Mouse (Mus musculus): ENCODE measurements around the gene Eif4g1. TPM values are rescaled to one million over a fixed set of nuclear protein-coding genes. Genes with fewer than 3 reads are reported as not detected.
A peak's percentile ranks its signal among the peaks of the same experiment; 100 is the strongest.

Gene Eif4g1
- polyA plus RNA-seq, 1 experiment from 2014 or later: 124 TPM

DNA sequence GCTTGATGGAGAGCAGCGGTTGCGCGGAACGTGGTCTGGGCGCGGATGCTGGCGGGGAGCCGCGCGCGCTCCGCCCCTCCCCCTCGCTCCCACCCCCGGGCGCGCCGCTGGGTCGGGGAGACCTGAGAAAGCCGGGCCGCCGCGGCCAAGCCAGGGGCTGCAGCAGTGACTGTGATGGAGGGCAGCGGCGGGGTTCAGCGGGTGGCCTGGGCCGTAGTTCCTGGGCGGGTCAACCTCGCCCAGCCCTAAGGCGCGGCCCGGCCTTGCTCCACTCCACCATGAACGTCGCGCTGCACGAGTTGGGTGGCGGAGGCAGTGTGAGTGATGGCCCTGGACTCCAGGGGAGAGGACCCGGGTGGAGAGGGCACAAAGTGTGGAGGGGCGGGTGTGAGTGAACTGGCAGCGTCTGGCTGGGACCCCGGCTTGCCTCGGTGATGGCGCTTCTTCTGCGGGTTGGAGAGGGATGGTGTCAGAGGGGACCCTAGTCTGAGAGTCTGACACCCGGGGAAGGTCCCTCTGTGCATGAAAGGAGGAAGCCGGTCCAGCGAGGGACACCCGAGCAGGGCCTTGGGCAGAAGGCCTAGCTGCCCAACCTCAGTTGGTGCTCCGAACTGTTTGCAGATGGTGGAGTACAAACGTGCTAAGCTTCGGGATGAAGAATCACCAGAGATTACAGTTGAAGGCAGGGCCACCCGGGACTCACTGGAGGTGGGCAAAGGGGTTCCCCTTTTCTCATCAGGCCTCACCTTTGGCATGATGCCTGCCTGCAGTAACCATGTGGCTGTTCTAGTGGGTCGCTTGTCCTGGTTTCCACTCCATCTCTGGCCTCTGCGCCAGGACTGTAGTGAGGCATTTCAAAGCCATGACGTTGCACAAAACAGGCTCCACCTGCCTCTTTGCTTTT, 38.1 kb upstream of the Eif4g1 start, which contains the start of gene Ece2:
Gene Ece2, plus strand, starts transcription at position 98 of the 904 bp plus-strand sequence.
- 0 out of 2 replicates have a peak within 1 kb of the TSS, but pooled peaks have one; percentile 39 for H3K27ac ChIP-seq
- H3K9ac ChIP-seq: peak within 1 kb of the TSS; percentile 79
- peak; percentile 45 for DNase-seq (ENCODE audit: low spot score)
- H3K36me3 ChIP-seq (replicated peaks; ENCODE audit: control insufficient read depth, insufficient read depth): peaks cover 16% of the 10 kb centered on the region
- no peaks in the 10 kb centered on the region for H3K9me3 ChIP-seq (ENCODE audit: control insufficient read depth, low read length)
- peak within 1 kb of the TSS; percentile 96 for H3K4me2 ChIP-seq (replicated peaks)
- H3K4me3 ChIP-seq (replicated peaks; ENCODE audit: low read length): peak within 1 kb of the TSS; percentile 64
- H3K27me3 ChIP-seq (ENCODE audit: control insufficient read depth, insufficient read depth, low read length): no peaks in the 10 kb centered on the region
- WGBS: 6% methylated on average over 51 of the region's 54 CpGs
- peak; percentile 73 for ATAC-seq (ENCODE audit: low FRiP score)
- H3K4me1 ChIP-seq (replicated peaks; ENCODE audit: control insufficient read depth, insufficient read depth, low read length): peaks cover 7% of the 10 kb centered on the region; the same call in 1 of the 2 replicates

DNA sequence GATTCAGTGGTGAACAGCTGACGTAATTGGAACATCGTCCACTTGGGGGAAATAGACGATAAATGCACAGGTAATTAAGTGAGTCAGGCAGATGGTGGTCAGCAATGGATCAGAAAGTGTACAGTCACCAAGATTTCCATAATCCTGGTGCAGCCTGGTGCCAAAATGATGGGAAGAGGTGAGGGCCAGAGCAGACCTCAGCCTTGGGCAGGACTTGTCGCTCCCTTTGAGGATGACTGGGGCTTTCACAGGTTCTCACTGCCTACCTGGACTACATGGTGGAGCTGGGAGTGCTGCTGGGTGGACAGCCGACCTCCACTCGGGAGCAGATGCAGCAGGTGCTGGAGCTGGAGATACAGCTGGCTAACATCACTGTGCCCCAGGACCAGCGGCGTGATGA, 30.7 kb upstream of the Eif4g1 start:
- Histone ChIP-seq H3K9ac (no peak overlapping the region), H3K36me3 (replicated peaks; ENCODE audit: control insufficient read depth, insufficient read depth) (peaks cover 21% of the 10 kb centered on the region), H3K4me1 (replicated peaks; ENCODE audit: control insufficient read depth, insufficient read depth, low read length) (no peaks in the 10 kb centered on the region), H3K4me2 (replicated peaks) (no peak overlapping the region), H3K9me3 (ENCODE audit: control insufficient read depth, low read length) (no peaks in the 10 kb centered on the region), H3K4me3 (replicated peaks; ENCODE audit: low read length) (no peak overlapping the region), H3K27me3 (ENCODE audit: control insufficient read depth, insufficient read depth, low read length) (no peaks in the 10 kb centered on the region), H3K27ac (no peak overlapping the region)
- ATAC-seq (ENCODE audit: low FRiP score) (no peak), DNase-seq (ENCODE audit: low spot score) (no peak)
- WGBS: 82% methylated on average over 8 of the region's 8 CpGs

DNA sequence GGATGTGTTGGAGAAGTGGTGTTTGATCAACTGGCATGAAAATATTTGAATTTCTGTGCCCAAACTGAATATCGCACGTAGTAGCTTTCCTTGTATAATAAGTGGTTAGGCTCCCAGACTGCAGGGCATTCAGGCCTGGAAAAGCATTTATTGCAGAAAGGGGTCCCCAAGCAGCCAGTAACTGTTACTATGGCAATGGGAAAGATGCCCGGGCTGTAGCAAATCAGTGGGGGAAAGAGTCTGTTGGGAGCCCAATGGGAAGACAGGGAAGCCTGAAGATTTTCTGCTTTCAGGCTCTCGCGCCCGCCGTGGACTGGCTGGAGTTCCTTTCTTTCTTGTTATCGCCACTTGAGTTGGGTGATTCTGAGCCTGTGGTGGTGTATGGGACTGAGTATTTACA, 29.7 kb upstream of the Eif4g1 start:
- ATAC-seq (ENCODE audit: low FRiP score) (peak; percentile 47; the same call in 1 of the 2 replicates), DNase-seq (ENCODE audit: low spot score) (peak; percentile 40)
- Histone ChIP-seq H3K36me3 (replicated peaks; ENCODE audit: control insufficient read depth, insufficient read depth) (peaks cover 13% of the 10 kb centered on the region), H3K4me3 (replicated peaks; ENCODE audit: low read length) (no peak overlapping the region), H3K9ac (no peak overlapping the region), H3K4me1 (replicated peaks; ENCODE audit: control insufficient read depth, insufficient read depth, low read length) (no peaks in the 10 kb centered on the region), H3K27ac (0 out of 2 replicates have a peak overlapping the region, but pooled peaks have one; percentile 7), H3K27me3 (ENCODE audit: control insufficient read depth, insufficient read depth, low read length) (no peaks in the 10 kb centered on the region), H3K9me3 (ENCODE audit: control insufficient read depth, low read length) (no peaks in the 10 kb centered on the region), H3K4me2 (replicated peaks) (no peak overlapping the region)
- 68% methylated on average over 8 of the region's 8 CpGs for WGBS

DNA sequence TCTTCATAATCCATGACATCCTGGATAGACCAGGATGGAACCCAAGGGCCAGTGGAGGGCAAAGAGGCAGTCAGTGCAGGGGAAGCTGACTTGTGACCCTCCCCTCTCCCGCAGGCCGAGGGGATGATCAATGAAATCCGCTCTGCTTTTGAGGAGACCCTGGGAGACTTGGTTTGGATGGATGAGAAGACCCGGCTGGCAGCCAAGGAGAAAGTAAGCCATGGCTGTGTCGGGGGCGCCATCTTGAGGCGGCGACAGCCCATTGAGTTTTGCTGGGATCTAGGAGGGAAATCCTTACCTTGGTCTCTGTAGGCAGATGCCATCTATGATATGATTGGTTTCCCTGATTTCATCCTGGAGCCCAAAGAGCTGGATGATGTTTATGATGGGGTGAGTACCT, 26.0 kb upstream of the Eif4g1 start:
- no peaks in the 10 kb centered on the region for H3K27me3 ChIP-seq (ENCODE audit: control insufficient read depth, insufficient read depth, low read length)
- no peaks in the 10 kb centered on the region for H3K9me3 ChIP-seq (ENCODE audit: control insufficient read depth, low read length)
- no peaks in the 10 kb centered on the region for H3K4me1 ChIP-seq (replicated peaks; ENCODE audit: control insufficient read depth, insufficient read depth, low read length)
- H3K9ac ChIP-seq: no peak overlapping the region
- no peak overlapping the region for H3K27ac ChIP-seq
- ATAC-seq (ENCODE audit: low FRiP score): peak; percentile 52; the same call in 1 of the 2 replicates
- DNase-seq (ENCODE audit: low spot score): peak; percentile 76
- no peak overlapping the region for H3K4me3 ChIP-seq (replicated peaks; ENCODE audit: low read length)
- no peak overlapping the region for H3K4me2 ChIP-seq (replicated peaks)
- peaks cover 13% of the 10 kb centered on the region for H3K36me3 ChIP-seq (replicated peaks; ENCODE audit: control insufficient read depth, insufficient read depth)
- WGBS: 2% methylated on average over 8 of the region's 8 CpGs

DNA sequence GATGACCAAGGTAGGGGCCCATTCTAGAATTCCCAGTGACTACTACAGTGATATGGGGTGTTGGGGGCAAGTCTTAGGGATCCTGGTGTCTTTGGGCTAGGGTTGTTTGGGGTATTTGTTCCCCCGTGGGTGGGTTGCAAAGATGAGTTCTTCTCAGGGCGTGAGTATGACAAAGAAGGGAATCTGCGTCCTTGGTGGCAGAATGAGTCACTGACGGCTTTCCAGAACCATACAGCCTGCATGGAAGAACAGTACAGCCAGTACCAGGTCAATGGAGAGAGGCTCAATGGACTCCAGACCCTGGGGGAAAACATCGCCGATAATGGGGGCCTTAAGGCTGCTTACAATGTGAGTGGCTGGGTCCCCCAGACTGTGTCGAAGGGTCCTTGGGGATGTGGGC, 24.2 kb upstream of the Eif4g1 start:
- no peak overlapping the region for H3K9ac ChIP-seq
- no peak overlapping the region for H3K27ac ChIP-seq
- no peak overlapping the region for H3K4me2 ChIP-seq (replicated peaks)
- H3K4me3 ChIP-seq (replicated peaks; ENCODE audit: low read length): no peak overlapping the region
- no peaks in the 10 kb centered on the region for H3K4me1 ChIP-seq (replicated peaks; ENCODE audit: control insufficient read depth, insufficient read depth, low read length)
- 95% methylated on average over 7 of the region's 7 CpGs for WGBS
- H3K27me3 ChIP-seq (ENCODE audit: control insufficient read depth, insufficient read depth, low read length): no peaks in the 10 kb centered on the region
- no peak for ATAC-seq (ENCODE audit: low FRiP score)
- no peaks in the 10 kb centered on the region for H3K9me3 ChIP-seq (ENCODE audit: control insufficient read depth, low read length)
- peaks cover 8% of the 10 kb centered on the region; the same call in 1 of the 2 replicates for H3K36me3 ChIP-seq (replicated peaks; ENCODE audit: control insufficient read depth, insufficient read depth)
- DNase-seq (ENCODE audit: low spot score): no peak

DNA sequence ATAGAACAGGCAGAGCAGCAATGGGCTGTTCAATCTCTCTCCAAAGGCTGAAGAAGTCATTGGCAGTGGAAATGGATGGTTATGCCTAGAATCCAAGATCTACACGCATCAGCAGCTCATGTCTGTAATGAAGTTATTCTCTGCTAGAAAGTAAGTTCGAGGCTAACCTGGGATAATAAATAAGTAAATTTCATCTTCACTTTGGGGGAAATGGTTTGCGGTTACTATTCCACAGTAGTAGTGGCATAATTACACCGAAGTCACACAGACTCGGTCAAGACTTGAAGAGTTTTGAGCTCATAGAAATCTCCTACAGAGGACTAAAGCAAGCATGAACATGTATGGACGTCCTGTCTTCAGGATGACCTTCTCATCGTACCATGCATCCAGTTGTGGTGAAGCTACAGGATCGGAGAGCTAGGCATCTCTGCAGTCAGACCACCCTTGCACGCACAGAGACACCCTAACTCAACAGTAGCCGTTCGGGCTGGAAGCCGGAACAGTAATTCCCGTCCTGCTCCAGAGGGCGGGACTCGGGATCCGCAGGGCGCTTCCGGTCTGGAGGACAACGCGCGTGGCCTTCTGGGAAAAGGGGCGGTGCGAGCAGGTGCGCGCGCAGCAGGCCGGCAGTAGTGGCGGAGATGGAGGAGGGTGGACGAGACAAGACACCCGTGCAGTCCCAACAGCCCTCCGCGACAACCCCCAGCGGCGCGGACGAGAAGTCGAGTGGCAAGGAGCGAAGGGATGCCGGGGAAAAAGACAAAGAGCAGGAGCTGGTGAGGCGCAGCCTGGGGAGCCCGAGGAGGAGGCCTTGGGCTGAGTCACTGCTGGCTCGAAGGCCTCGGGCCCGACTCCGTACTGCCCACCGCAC, 16.8 kb upstream of the Eif4g1 start, which contains the start of gene Psmd2:
Gene Psmd2, plus strand, starts transcription at position 577 of the 871 bp plus-strand sequence.
- peak; percentile 97 for ATAC-seq (ENCODE audit: low FRiP score)
- peaks cover 19% of the 10 kb centered on the region for H3K4me1 ChIP-seq (replicated peaks; ENCODE audit: control insufficient read depth, insufficient read depth, low read length)
- H3K27ac ChIP-seq: peak within 1 kb of the TSS; percentile 87
- WGBS: 3% methylated on average over 46 of the region's 46 CpGs
- peak within 1 kb of the TSS; percentile 87 for H3K4me2 ChIP-seq (replicated peaks)
- no peaks in the 10 kb centered on the region for H3K9me3 ChIP-seq (ENCODE audit: control insufficient read depth, low read length)
- peak within 1 kb of the TSS; percentile 93 for H3K9ac ChIP-seq
- H3K4me3 ChIP-seq (replicated peaks; ENCODE audit: low read length): peak within 1 kb of the TSS; percentile 90
- H3K27me3 ChIP-seq (ENCODE audit: control insufficient read depth, insufficient read depth, low read length): no peaks in the 10 kb centered on the region
- DNase-seq (ENCODE audit: low spot score): peak; percentile 97
- H3K36me3 ChIP-seq (replicated peaks; ENCODE audit: control insufficient read depth, insufficient read depth): peaks cover 32% of the 10 kb centered on the region

DNA sequence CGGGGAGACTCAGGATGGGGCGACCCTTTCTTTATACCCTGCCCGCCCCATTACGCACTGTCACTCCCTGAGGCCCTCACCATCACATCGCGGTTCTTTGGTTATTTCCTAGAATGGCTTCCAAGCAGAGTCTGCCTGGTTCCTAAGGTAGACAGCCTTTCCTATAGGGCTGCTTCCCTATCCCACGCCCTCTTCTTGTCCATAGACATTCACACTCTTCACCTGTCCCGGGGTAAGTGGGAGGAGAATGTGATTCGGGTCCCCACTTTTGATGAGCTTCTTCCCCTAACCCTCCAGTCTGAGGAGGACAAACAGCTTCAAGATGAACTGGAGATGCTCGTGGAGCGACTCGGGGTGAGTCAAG, 16.2 kb upstream of the Eif4g1 start:
- Histone ChIP-seq H3K9ac (peak overlapping the region; percentile 93), H3K4me3 (replicated peaks; ENCODE audit: low read length) (peak overlapping the region; percentile 90), H3K4me1 (replicated peaks; ENCODE audit: control insufficient read depth, insufficient read depth, low read length) (peaks cover 19% of the 10 kb centered on the region), H3K27ac (peak overlapping the region; percentile 76), H3K36me3 (replicated peaks; ENCODE audit: control insufficient read depth, insufficient read depth) (peaks cover 38% of the 10 kb centered on the region), H3K27me3 (ENCODE audit: control insufficient read depth, insufficient read depth, low read length) (no peaks in the 10 kb centered on the region), H3K4me2 (replicated peaks) (peak overlapping the region; percentile 87), H3K9me3 (ENCODE audit: control insufficient read depth, low read length) (no peaks in the 10 kb centered on the region)
- DNase-seq (ENCODE audit: low spot score): no peak
- no peak; the same call in 1 of the 2 replicates for ATAC-seq (ENCODE audit: low FRiP score)
- WGBS: 12% methylated on average over 12 of the region's 12 CpGs

DNA sequence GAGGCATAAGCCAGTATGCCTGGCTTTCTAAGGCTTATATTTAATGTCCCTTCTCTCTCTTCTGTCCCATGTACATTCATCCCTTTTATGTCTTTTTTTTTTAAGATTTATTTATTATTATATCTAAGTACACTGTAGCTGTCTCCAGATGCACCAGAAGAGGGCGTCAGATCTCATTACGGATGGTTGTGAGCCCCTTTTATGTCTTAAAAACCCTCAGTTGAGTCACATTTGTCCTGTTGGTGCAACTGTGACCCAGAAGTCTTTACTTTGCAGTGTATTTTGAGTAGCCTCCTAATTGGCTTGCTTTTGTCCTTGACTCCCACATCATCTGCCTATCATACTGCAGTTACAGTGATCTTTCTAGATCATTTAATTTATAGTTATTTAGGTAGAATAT, 14.8 kb upstream of the Eif4g1 start:
- Histone ChIP-seq H3K4me1 (replicated peaks; ENCODE audit: control insufficient read depth, insufficient read depth, low read length) (peaks cover 19% of the 10 kb centered on the region), H3K4me2 (replicated peaks) (peak overlapping the region; percentile 87), H3K4me3 (replicated peaks; ENCODE audit: low read length) (no peak overlapping the region), H3K9me3 (ENCODE audit: control insufficient read depth, low read length) (no peaks in the 10 kb centered on the region), H3K27ac (no peak overlapping the region), H3K27me3 (ENCODE audit: control insufficient read depth, insufficient read depth, low read length) (no peaks in the 10 kb centered on the region), H3K36me3 (replicated peaks; ENCODE audit: control insufficient read depth, insufficient read depth) (peaks cover 52% of the 10 kb centered on the region), H3K9ac (no peak overlapping the region; the same call in 1 of the 2 replicates)
- no peak for DNase-seq (ENCODE audit: low spot score)
- no peak for ATAC-seq (ENCODE audit: low FRiP score)
- WGBS: 49% methylated on average over 2 of the region's 2 CpGs

DNA sequence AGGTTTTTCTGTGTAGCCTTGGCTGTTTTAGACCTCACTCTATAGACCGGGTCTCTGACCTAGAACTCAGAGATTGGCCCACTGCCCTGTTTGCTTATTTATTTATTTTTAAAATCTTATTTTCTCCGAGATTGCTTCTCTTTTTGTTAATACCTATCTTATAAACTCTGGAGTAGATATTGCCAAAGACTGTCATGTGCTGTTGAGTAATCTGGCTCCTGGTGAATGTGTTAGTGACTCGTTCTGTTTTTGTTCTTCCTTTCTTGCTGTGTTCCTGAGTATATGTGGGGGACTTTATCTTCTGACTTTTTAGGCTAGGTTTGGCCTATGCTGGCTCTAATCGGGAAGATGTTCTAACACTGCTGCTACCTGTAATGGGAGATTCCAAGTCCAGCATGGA, 10.5 kb upstream of the Eif4g1 start:
- H3K36me3 ChIP-seq (replicated peaks; ENCODE audit: control insufficient read depth, insufficient read depth): peaks cover 95% of the 10 kb centered on the region
- no peak overlapping the region for H3K4me3 ChIP-seq (replicated peaks; ENCODE audit: low read length)
- 92% methylated on average over 4 of the region's 4 CpGs for WGBS
- DNase-seq (ENCODE audit: low spot score) (no peak), ATAC-seq (ENCODE audit: low FRiP score) (no peak)
- H3K27ac ChIP-seq: no peak overlapping the region
- H3K9me3 ChIP-seq (ENCODE audit: control insufficient read depth, low read length): no peaks in the 10 kb centered on the region
- no peak overlapping the region for H3K9ac ChIP-seq
- H3K27me3 ChIP-seq (ENCODE audit: control insufficient read depth, insufficient read depth, low read length): no peaks in the 10 kb centered on the region
- H3K4me1 ChIP-seq (replicated peaks; ENCODE audit: control insufficient read depth, insufficient read depth, low read length): peaks cover 7% of the 10 kb centered on the region; the same call in 1 of the 2 replicates
- no peak overlapping the region for H3K4me2 ChIP-seq (replicated peaks)
